Mouse (Mus musculus) MEL-GATA-1-ER (cell line): ENCODE data around the gene Kank1.

Source experiments
- DNase-seq: peaks from one replicate; pipeline ENCODE4 v3.0.0-alpha.2; 2012; ENCODE audit warnings: low read depth; ENCODE audit errors: extremely low read depth

The Kank1 gene

DNA sequence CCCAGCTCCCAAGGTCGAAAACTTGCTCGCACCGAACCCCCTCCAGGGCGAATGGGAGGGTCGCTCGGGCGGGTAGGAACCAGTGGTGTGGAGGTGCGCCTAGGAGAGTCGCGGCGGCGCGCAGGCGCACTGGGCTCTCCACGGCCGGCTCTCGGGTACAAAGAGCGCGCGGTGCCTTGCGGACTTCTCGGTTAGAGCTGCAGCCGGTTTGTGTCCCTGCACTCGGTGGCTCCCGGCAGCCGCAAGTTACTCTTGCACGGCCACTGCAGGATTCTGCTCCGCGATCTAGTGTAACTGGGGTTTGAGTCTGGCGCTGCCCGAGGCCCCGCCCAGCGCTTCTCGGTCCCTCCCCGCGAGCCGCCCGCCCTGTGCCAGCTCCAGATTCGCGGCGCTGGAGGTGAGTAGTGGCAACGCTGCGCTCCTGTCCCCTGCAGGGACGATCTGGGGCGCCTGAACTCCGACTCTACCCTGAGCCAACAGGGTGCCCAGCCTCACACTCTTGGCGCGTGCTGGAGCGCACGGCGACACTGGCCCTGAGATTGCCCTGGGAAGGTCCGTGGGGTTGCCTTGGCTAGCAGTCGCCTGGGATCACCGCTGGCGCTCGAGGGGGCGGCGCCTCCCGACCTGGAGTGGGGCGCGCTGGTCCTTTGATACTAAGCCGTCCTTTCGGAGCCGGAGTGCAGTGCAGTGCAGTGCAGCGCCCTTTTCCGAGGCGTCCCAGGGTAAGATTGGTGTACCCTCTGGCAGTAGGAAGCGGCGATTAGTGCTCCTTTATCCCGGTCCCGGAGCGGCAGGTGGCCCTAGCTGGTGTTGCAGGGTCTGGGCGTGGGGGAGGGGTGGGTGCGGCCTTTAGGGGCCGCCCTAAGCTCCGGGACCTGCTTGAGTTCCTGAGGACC, at the start of gene Kank1:
Kank1 (plus strand) TSS at position 380 of the 896 bp plus-strand sequence.
- DNase-seq: no peak

DNA sequence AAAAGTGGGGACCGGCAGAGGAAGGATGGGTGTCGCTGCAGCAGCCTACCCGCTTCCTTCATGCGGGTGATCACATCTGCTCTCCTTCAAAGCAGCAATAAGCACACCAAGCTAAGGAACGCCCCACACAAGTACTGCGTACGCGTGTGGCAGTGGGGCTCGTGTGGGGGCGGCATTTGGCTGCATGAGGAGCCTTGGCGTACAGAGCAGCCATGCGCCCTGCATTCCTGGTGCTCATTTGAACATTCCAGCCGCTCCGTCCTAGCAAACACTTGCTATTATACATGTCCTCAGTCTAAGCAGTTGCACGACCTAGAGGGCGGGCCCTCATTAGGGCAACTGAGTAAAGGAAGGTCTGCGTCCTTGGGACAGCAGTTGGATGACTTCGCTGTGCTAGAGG, 49.1 kb upstream of the Kank1 start:
- DNase-seq: no peak

DNA sequence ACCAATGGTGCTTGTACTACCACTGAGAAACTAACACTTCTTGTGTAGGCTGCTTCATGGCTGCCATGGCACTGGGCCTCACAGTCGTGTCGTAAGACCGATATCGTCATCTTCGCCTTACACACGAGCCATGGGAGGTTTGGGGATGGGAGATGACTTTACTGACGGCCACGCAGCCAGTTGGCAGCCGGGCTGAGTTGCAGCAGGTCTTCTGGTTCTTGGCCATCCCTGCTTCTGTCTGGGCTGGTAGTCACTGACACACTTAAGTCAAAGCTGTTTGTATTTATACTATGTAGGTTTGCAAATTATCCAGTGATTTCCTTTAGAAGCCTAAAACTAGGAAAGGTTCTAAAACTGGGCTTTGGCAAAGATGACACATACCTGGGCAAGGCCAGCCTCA, 43.0 kb upstream of the Kank1 start:
- DNase-seq: no peak

DNA sequence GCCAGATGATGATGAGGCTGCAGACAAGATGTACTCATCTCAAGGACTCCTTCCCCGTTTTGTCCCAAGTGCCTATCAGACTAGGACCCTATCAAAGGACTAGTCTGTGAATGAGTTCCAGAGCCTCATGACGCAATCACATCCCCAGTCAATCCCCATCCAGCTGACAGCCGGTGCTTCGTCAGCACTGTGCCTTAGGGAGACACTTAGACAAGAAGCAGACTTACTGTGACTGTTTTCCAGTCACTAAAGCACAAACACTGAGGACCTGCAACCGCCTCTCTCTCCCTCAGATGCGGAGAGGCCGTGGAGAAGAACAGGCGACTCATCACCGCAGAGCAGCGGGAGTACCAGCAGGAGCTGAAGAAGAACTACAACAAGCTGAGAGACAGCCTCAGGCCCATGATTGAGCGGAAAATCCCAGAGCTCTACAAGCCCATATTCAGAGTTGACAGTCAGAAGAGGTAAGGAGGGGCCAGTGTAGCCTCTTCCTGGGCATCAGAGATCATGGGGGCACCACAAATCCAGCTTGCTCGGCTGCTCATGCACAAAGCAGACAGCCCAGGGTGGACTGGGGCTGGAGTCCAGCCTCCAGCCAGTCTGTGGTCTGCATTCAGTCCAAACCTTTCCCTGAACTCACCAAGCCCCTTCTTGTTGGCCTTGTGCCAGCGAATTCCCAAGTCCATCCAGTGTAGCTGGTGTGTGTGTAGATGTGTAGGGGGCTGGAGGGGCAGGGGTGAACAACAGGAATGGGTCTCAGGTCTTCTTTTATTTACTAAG, 36.5 kb upstream of the Kank1 start:
- DNase-seq: no peak

DNA sequence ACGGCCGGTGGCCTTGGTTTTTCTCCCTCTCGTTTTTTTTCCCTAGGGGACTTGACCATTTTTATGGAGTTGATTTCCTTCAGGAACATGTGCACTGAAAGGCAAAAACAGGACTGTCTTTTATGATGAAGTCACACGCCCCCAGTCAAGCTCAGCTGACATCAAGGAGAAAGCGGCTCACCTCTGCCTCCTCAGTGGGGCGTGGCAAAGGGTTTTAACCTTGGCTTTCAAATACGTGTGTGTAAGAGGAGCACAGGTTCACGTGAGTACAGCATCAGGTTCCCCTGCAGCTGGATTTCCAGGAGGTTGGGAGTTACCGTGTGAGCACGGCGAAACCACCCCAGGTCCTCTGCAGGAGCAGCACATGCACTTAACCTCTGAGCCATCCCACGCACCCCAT, 33.7 kb upstream of the Kank1 start:
- no peak for DNase-seq

DNA sequence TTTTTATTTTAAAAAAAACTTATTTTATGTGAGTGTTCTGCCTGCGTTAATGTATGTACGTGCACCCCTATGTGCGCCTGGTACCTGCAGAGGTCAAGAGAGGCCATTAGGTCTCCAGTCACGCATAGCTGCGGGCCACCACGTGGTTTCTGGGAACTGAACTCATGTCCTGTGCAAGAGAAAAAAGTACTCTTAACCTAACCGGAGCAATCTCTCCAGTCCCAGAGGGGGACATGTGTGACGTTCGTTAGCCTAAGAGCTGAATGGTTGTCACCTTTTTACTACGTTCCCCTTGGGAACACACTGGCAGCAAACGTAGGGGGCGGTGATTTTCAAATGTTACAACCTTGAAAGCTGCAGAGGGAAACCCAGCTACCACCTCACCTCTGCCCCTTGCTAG, 29.8 kb upstream of the Kank1 start:
- DNase-seq: no peak

DNA sequence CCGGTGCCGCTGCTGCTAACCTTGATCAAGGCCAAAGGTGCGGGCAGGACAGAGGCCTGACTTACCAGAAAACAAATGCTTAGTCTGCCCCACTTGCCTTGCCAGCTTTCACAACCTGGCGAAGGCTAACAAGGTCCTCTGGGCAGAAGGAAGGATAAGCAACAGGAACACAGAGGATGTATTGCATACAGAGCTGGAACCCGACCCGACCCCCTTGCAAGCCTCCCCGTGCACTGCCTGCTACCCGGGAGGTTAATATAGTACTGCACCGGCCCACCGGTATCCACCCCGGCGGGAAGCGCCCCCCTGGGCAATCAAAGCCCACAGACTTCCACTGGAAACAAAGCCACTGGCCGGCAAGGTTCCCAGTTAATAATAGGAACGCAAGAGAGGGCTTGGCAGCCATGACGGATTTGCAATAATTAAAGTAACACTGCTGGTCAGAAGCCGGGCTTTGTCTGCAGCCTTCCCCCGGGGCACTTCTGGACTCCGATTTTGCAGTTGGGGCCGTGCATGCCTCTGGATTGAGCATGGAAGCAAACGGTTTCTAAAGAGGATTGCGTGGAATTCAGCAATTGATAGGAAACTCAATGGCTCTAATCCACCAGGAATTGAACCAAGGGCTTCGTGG, 28.9 kb upstream of the Kank1 start:
- no peak for DNase-seq

DNA sequence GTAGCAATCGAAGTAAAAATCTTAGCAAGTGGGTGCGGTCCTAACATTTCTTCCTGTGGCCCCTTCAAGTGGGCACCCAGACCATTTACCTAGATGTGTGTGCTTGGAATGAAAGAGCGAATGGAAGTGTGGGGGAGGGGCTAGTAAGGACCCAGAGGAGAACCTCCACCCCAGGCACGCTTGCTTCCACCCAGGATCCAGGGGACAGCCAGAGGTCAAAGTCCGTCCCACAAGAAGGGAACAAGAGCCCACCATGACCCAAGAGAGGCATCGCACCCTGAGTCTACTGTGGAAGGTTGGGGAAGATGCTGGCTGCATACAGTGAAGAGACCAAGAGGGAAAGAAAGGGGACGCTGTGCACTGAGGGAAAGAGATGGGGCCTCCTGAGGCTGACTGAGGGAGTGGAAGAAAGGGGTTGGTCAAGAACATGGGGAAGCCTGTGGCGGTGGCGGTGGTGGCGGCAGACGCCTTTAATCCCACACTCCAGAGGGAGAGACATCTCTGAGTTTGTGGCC, 28.1 kb upstream of the Kank1 start:
- DNase-seq: no peak

DNA sequence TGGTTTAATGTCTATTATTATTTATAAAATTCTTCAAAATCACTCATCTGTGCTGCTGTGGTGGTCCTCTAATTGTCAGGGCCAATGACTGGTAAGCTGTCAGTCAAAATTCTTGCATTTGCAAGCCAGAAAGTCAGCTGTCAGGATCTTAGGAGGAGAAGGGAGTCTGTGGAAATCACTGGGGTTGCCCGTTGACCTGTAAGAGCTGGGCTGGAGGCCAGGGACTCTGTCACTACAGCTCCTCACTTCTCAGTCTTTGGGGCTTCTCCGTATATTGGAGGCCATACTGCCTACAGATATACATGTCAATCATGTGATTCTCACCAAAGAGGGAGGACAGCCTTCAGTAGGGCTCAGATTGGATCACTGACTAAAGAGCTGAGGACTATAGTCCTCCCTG, 16.2 kb upstream of the Kank1 start:
- DNase-seq: no peak

DNA sequence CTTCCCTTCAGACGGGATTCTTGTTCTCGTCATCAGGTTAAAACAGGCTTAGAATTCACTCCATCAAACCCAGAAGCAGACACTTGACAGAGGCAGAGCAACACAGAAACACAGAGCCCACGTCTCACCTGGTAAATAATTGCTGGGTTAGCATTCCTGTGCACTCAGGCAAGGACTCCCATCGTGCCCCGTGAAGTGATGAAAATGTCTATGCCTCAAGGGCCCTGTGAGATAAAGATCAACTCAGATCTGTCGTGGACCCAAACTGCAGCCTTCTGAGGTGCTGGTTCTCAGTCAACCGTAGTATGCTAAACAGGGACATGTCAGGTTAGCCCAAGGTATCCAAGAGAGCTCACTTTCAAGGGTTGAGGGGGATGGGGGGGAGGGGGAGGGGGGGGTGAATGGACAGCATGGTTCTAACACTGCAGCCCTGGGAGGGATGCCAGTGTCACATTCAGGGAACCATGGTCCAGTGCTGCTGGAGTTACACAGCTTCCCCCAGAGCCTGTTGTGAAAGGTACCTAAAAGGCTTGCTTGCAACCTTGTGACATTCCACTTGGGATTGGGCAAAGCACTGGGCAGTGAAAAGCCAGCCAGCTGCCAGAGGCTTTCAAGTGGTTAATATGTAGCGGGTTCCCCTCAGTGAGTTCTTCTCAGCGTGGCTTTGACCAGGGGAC, 14.7 kb upstream of the Kank1 start:
- DNase-seq: no peak

DNA sequence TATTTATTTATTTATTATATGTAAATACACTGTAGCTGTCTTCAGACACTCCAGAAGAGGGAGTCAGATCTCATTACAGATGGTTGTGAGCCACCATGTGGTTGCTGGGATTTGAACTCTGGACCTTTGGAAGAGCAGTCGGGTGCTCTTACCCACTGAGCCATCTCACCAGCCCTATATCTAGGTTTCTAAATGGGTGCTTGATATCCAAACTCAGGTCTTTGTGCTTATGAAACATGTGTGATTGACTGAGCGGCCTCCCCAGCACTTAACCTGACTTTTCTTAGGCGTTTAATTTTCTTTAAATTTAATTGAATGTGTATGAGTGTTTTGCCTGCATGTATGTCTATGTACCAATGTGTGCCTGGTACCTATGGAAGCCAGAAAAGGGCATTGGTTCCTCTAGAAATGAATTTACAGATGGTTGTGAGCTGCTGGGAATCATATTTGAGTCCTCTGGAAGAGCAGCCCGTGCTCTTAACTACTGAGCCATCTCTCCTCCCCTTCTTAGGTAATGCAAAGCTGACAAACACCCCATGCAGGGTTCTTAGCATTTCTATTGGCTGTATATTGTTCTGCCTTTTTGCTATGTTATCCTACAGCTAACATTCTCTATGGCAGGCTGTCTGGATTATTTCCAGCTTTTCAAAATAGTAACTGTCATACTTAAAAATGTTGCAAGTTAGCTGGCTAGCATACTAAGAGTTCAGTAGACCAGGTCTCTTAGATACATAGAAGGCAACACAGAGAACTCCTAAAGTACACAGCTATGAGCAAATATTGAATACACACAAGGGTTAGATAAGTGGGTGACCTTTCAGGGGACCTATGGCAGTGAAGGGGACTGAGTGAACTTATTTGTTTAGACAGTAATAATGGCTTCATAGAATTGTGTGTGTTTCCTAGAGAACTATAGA, 6.5 kb upstream of the Kank1 start:
- DNase-seq: no peak

DNA sequence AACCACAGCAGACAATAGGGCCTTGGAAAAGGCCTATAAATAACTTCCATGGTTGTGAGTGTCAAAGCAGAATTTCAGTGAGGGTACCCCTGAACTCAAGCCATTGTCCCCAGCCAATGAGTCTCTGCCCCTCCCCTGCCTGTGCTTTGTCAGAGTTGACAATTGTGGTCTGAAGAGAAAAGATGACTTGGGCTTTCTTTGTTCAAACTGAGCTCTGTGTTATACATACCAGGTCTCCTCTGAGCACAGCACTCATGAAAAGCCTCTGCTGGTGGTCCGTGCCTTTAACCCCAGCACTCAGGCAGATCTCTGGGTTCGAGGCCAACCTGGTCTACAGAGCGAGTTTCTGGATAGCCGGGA, 5.8 kb upstream of the Kank1 start:
- no peak for DNase-seq

DNA sequence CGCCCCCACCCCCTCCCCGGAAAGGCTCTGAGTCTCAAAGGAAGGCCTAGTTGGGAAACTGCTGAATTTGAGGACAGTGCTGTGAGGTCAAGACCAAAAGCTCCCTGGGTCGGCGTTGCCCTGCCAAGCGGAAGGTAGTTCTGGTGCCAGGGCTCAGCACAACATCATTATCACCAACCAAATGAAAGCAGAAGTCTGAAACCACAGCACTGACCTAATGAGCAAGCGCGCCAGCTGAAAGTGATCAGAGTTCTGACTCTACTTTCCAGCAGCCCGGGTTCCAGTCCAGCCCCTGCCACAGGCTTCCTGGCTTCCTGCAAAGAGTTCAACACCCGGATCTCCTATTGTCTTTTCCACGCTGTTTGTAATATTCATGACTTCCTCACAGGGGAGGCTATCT, 4.7 kb upstream of the Kank1 start:
- DNase-seq: no peak

DNA sequence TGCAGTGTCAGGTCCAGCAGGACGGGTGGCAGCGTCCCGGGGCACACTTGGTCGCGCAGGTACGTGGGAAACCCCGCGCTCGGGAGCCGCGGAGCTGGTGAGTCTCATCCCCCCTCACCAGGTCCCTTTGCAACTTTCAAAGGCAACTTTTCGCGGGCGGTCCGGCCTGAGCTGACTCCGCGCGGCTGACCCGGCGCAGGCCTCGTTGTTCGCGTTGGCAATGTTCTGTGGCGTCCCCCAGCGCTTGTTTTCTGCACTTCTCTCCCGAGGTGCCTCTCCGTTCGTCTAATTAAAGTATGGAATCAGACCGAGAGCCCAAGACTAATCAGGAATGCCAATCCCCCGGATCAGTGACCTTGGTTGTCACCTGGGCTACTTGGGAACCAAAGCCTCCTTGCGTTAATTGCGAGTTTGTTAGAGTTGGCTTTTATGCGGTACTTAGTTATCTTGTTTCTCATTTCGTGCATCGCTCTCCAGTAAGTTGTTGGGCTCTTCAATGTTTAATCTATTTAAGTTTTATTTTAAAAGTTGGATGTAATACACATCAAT, 791 bp downstream of the Kank1 start:
- no peak for DNase-seq

DNA sequence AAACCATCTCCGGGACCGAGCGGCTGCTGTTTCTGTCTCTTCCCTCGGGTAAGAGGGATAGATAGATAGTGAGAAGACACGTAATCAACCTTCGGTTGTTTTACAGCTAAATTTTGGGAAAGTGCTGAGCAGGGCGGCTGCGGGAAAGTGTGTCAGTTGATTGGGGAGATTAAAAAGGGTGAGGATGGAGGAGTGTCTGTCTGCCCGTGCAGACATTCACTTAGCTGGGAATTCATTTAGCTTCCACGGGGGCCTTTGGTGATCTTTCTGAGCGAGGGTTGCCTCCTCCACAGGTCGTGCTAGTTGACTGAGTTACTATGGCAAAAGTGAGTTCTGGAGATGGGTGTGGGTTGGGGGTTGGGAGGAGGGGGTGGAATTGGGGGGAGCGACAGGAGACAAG, 1.3 kb downstream of the Kank1 start:
- no peak for DNase-seq

DNA sequence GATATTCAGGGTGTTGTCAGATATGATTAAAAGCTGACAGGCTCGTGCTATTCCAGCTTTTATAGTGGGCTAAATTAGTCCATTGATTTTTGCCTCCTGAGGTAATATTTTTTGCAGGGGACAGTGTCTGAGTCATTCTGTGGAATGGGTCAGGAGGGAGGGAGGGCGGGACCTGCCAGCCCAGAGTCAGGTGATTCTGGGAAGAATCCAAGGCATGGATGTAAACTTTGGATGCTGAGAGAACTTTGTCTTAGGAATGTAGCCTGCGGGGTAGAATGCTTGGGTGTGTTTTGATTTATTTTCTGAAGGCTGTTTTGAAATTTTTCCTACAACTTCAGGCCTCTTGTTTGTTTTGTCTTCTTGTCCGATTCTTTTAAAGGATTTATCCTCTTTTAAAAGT, 6.8 kb downstream of the Kank1 start:
- DNase-seq: no peak

DNA sequence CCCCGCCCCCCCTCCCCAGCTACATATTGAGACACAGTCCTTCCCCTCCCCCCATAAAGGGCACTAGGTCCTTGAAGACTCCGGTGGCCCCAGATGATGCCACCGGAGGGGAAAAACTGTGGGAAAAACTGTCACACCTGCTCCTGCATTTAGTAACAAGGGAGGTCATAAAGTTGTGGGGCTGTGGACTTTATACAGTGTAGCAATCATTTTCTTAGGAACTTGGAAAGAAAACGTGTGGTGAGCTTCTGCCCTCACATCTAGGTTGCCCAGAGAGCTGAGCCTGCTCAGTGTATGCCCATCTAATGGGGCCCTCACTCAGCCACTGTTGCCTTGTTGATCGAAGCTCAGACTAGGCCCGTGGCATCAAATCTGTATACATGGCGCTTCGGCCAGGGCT, 9.3 kb downstream of the Kank1 start:
- DNase-seq: no peak

DNA sequence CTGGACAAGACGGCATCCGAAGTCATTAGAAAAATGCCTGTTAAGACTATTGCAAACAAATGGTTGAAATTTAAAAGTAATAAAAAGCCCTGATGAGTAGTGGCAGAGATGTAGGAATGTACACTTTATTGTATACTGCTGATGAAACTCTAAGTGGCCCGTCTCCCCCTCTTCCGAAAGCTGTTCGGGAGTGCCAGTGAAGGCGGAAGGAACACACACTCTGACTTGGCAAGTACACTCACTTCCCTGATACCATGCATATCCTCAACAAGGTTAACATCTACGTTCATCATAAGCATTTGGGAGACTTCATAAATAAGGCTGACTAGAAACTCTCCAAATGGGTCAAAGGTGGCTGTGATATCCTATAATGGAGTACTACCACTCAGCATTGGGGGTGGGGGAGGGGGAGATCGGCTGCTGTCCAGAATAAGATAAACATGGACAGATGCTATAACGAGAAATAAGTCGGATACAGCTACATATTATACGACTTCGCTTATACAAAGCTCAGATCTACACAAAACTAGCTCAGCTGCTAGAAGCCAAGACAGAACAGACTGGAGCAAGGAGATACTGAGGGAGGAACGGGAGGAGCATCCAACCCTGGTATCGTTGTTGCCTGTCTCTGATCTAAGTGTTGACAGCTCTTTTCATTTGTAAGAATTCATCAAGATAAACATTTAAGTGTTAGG, 11.2 kb downstream of the Kank1 start:
- DNase-seq: no peak

DNA sequence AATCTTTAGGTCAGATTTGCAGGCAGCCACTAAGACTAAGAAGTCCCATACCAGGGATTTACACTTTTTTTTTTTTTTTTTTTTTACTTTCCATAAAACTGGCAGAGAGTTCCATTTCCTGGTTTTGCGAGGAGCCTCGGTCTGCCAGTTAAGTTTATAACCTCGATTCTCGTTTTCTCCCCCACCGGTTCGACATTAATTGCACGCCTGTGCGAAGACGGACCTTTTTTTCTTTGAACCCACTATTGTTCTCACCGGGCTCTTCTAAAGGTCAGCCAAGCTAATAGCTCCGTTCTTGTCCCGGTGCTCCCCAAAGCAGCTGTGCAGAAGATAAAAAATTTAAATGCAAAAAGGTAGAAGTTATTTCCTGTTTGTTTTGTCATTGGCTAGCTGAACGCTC, 12.5 kb downstream of the Kank1 start:
- DNase-seq: no peak
